Mouse (Mus musculus): ENCODE data around the gene Prkcz. TPM values are rescaled to one million over a fixed set of nuclear protein-coding genes. Genes with fewer than 3 reads are reported as not detected.
A peak's percentile ranks its signal among the peaks of the same experiment; 100 is the strongest.

The Prkcz gene
- polyA plus RNA-seq, 1 experiment from 2014 or later: 17.9 TPM

GRCm38 (mm10) chr4:155277963-155278362, 83.2 kb downstream of the Prkcz start:
- H3K36me3 ChIP-seq: no peaks in the 10 kb centered on the region
- H3K4me2 ChIP-seq: no peak overlapping the region
- no peaks in the 10 kb centered on the region for H3K9me3 ChIP-seq
- H3K27me3 ChIP-seq (replicated peaks): no peaks in the 10 kb centered on the region
- no peak overlapping the region for H3K9ac ChIP-seq
- H3K4me1 ChIP-seq: peaks cover 31% of the 10 kb centered on the region
- WGBS: 85% methylated on average over 6 of the region's 6 CpGs
- no peak for ATAC-seq (ENCODE audit: insufficient read depth, low FRiP score, low read depth)
- H3K4me3 ChIP-seq (replicated peaks): no peak overlapping the region
- H3K27ac ChIP-seq: no peak overlapping the region

- H3K27me3 ChIP-seq (replicated peaks): no peaks in the 10 kb centered on the region
- H3K4me2 ChIP-seq: no peak overlapping the region
- WGBS: 44% methylated on average over 3 of the region's 3 CpGs
- no peaks in the 10 kb centered on the region for H3K9me3 ChIP-seq
- H3K27ac ChIP-seq: peak overlapping the region; percentile 23; the same call in 1 of the 2 replicates
- H3K9ac ChIP-seq: no peak overlapping the region
- no peak overlapping the region for H3K4me3 ChIP-seq (replicated peaks)
- peaks cover 8% of the 10 kb centered on the region; the same call in 1 of the 2 replicates for H3K4me1 ChIP-seq
- no peak for ATAC-seq (ENCODE audit: insufficient read depth, low FRiP score, low read depth)
- H3K36me3 ChIP-seq: no peaks in the 10 kb centered on the region
Measured at GRCm38 (mm10) chr4:155274851-155275250, 86.3 kb downstream of the Prkcz start.

- 0 out of 2 replicates have a peak, but pooled peaks have one; percentile 39 for ATAC-seq (ENCODE audit: insufficient read depth, low FRiP score, low read depth)
- peaks cover 8% of the 10 kb centered on the region; the same call in 1 of the 2 replicates for H3K4me1 ChIP-seq
- no peaks in the 10 kb centered on the region for H3K36me3 ChIP-seq
- H3K27me3 ChIP-seq (replicated peaks): no peaks in the 10 kb centered on the region
- H3K4me3 ChIP-seq (replicated peaks): no peak overlapping the region
- H3K27ac ChIP-seq: peak overlapping the region; percentile 23; the same call in 1 of the 2 replicates
- H3K9ac ChIP-seq: no peak overlapping the region
- H3K4me2 ChIP-seq: no peak overlapping the region
- H3K9me3 ChIP-seq: no peaks in the 10 kb centered on the region
- WGBS: 30% methylated on average over 5 of the region's 5 CpGs
Measured at GRCm38 (mm10) chr4:155274451-155274850, 86.7 kb downstream of the Prkcz start.

GRCm38 (mm10) chr4:155268382-155268781, 92.8 kb downstream of the Prkcz start:
- no peak overlapping the region for H3K9ac ChIP-seq
- ATAC-seq (ENCODE audit: insufficient read depth, low FRiP score, low read depth): 0 out of 2 replicates have a peak, but pooled peaks have one; percentile 8
- WGBS: 22% methylated on average over 5 of the region's 5 CpGs

GRCm38 (mm10) chr4:155267639-155268175, 93.5 kb downstream of the Prkcz start:
- 45% methylated on average over 12 of the region's 12 CpGs for WGBS
- Histone ChIP-seq H3K4me2 (no peak overlapping the region), H3K4me3 (replicated peaks) (no peak overlapping the region), H3K4me1 (peaks cover 5% of the 10 kb centered on the region; the same call in 1 of the 2 replicates), H3K27me3 (replicated peaks) (no peaks in the 10 kb centered on the region), H3K27ac (peak overlapping the region; percentile 55), H3K9me3 (no peaks in the 10 kb centered on the region), H3K36me3 (no peaks in the 10 kb centered on the region), H3K9ac (no peak overlapping the region)
- no peak for ATAC-seq (ENCODE audit: insufficient read depth, low FRiP score, low read depth)

More at GRCm38 (mm10) chr4:155268382-155268781, 92.8 kb downstream of the Prkcz start:
- Histone ChIP-seq H3K4me2 (no peak overlapping the region), H3K36me3 (no peaks in the 10 kb centered on the region), H3K4me1 (peaks cover 5% of the 10 kb centered on the region; the same call in 1 of the 2 replicates), H3K27me3 (replicated peaks) (no peaks in the 10 kb centered on the region), H3K27ac (peak overlapping the region; percentile 55; the same call in 1 of the 2 replicates), H3K4me3 (replicated peaks) (no peak overlapping the region), H3K9me3 (no peaks in the 10 kb centered on the region)

GRCm38 (mm10) chr4:155267047-155267543, 94.1 kb downstream of the Prkcz start:
- Histone ChIP-seq H3K4me3 (replicated peaks) (no peak overlapping the region), H3K27ac (peak overlapping the region; percentile 55), H3K9ac (no peak overlapping the region), H3K27me3 (replicated peaks) (no peaks in the 10 kb centered on the region), H3K4me2 (no peak overlapping the region), H3K36me3 (no peaks in the 10 kb centered on the region), H3K9me3 (no peaks in the 10 kb centered on the region), H3K4me1 (peaks cover 5% of the 10 kb centered on the region; the same call in 1 of the 2 replicates)
- 52% methylated on average over 7 of the region's 7 CpGs for WGBS
- ATAC-seq (ENCODE audit: insufficient read depth, low FRiP score, low read depth): no peak

GRCm38 (mm10) chr4:155264521-155265321, 96.4 kb downstream of the Prkcz start:
- 82% methylated on average over 3 of the region's 3 CpGs for WGBS
- Histone ChIP-seq H3K27me3 (replicated peaks) (no peaks in the 10 kb centered on the region), H3K9me3 (no peaks in the 10 kb centered on the region), H3K9ac (no peak overlapping the region), H3K27ac (no peak overlapping the region), H3K4me1 (peaks cover 5% of the 10 kb centered on the region; the same call in 1 of the 2 replicates), H3K36me3 (no peaks in the 10 kb centered on the region), H3K4me3 (replicated peaks) (no peak overlapping the region), H3K4me2 (no peak overlapping the region)
- no peak for ATAC-seq (ENCODE audit: insufficient read depth, low FRiP score, low read depth)

- H3K36me3 ChIP-seq: no peaks in the 10 kb centered on the region
- no peak overlapping the region for H3K9ac ChIP-seq
- H3K9me3 ChIP-seq: no peaks in the 10 kb centered on the region
- H3K4me3 ChIP-seq (replicated peaks): no peak overlapping the region
- WGBS: 88% methylated on average over 6 of the region's 6 CpGs
- H3K4me2 ChIP-seq: no peak overlapping the region
- no peak for ATAC-seq (ENCODE audit: insufficient read depth, low FRiP score, low read depth)
- peak overlapping the region; percentile 21 for H3K27ac ChIP-seq
- H3K27me3 ChIP-seq (replicated peaks): no peaks in the 10 kb centered on the region
- peaks cover 16% of the 10 kb centered on the region; the same call in 1 of the 2 replicates for H3K4me1 ChIP-seq
Measured at GRCm38 (mm10) chr4:155252253-155252652, 108.9 kb downstream of the Prkcz start.

GRCm38 (mm10) chr4:155251147-155251546, 110.0 kb downstream of the Prkcz start:
- Histone ChIP-seq H3K4me2 (peak overlapping the region; percentile 94), H3K9ac (no peak overlapping the region), H3K36me3 (no peaks in the 10 kb centered on the region), H3K27me3 (replicated peaks) (no peaks in the 10 kb centered on the region), H3K27ac (peak overlapping the region; percentile 99; the same call in 1 of the 2 replicates), H3K4me1 (peaks cover 16% of the 10 kb centered on the region; the same call in 1 of the 2 replicates), H3K4me3 (replicated peaks) (peak overlapping the region; percentile 61; the same call in 1 of the 2 replicates), H3K9me3 (no peaks in the 10 kb centered on the region)
- no peak for ATAC-seq (ENCODE audit: insufficient read depth, low FRiP score, low read depth)
- WGBS: 34% methylated on average over 3 of the region's 3 CpGs

- Histone ChIP-seq H3K4me3 (replicated peaks) (peak overlapping the region; percentile 61), H3K4me1 (peaks cover 21% of the 10 kb centered on the region; the same call in 1 of the 2 replicates), H3K27ac (peak overlapping the region; percentile 99), H3K9me3 (no peaks in the 10 kb centered on the region), H3K4me2 (peak overlapping the region; percentile 94), H3K27me3 (replicated peaks) (no peaks in the 10 kb centered on the region), H3K9ac (peak overlapping the region; percentile 74), H3K36me3 (no peaks in the 10 kb centered on the region)
- 16% methylated on average over 23 of the region's 23 CpGs for WGBS
- ATAC-seq (ENCODE audit: insufficient read depth, low FRiP score, low read depth): 0 out of 2 replicates have a peak, but pooled peaks have one; percentile 2
Measured at GRCm38 (mm10) chr4:155250361-155251117, 110.6 kb downstream of the Prkcz start.

- Histone ChIP-seq H3K36me3 (no peaks in the 10 kb centered on the region), H3K9me3 (no peaks in the 10 kb centered on the region), H3K27ac (peak within 1 kb of the TSS; percentile 99), H3K4me2 (peak within 1 kb of the TSS; percentile 94), H3K4me1 (peaks cover 21% of the 10 kb centered on the region; the same call in 1 of the 2 replicates), H3K4me3 (replicated peaks) (peak within 1 kb of the TSS; percentile 61), H3K27me3 (replicated peaks) (no peaks in the 10 kb centered on the region), H3K9ac (peak within 1 kb of the TSS; percentile 74)
- WGBS: under 1% methylated on average over 58 of the region's 58 CpGs
- peak; percentile 87 for ATAC-seq (ENCODE audit: insufficient read depth, low FRiP score, low read depth)
Measured at GRCm38 (mm10) chr4:155249648-155250351, 111.4 kb downstream of the Prkcz start, which contains the start of gene Faap20. TSS of gene Faap20 (plus strand) at chr4:155249802.

Measured in stomach, embryonic 15.5 days (tissue).